Mouse (Mus musculus): Measurements from ENCODE around the gene Morc3.
"Not testable (repeated sequence)": the region's sequence is repeated elsewhere in the genome, so short reads cannot be mapped to it uniquely, and the experiment has no call there.

Gene Morc3

GRCm38 (mm10) chr16:93819325-93819696, 12.6 kb upstream of the Morc3 start:
- DNase-seq: no peak

GRCm38 (mm10) chr16:93820040-93820439, 11.9 kb upstream of the Morc3 start:
- no peak for DNase-seq

GRCm38 (mm10) chr16:93821706-93822105, 10.2 kb upstream of the Morc3 start:
- DNase-seq: no peak

GRCm38 (mm10) chr16:93822433-93823225, 9.3 kb upstream of the Morc3 start:
- DNase-seq: not testable (repeated sequence)

GRCm38 (mm10) chr16:93824799-93825198, 7.1 kb upstream of the Morc3 start:
- no peak for DNase-seq

- DNase-seq: no peak
Measured at GRCm38 (mm10) chr16:93825463-93825862, 6.5 kb upstream of the Morc3 start.

GRCm38 (mm10) chr16:93826054-93826453, 5.9 kb upstream of the Morc3 start:
- no peak for DNase-seq

- not testable (repeated sequence) for DNase-seq
Measured at GRCm38 (mm10) chr16:93826478-93826877, 5.4 kb upstream of the Morc3 start.

GRCm38 (mm10) chr16:93826909-93827308, 5.0 kb upstream of the Morc3 start:
- no peak for DNase-seq

- DNase-seq: no peak
Measured at GRCm38 (mm10) chr16:93829526-93829925, 2.4 kb upstream of the Morc3 start.

- DNase-seq: no peak
Measured at GRCm38 (mm10) chr16:93830071-93830470, 1.9 kb upstream of the Morc3 start.

GRCm38 (mm10) chr16:93830916-93831315, 1.0 kb upstream of the Morc3 start:
- no peak for DNase-seq

GRCm38 (mm10) chr16:93832451-93833276, 743 bp downstream of the Morc3 start:
- peak; percentile 44 for DNase-seq

GRCm38 (mm10) chr16:93833551-93833950, 1.6 kb downstream of the Morc3 start:
- no peak for DNase-seq

- no peak for DNase-seq
Measured at GRCm38 (mm10) chr16:93834076-93834475, 2.2 kb downstream of the Morc3 start.

GRCm38 (mm10) chr16:93839049-93839448, 7.1 kb downstream of the Morc3 start:
- DNase-seq: no peak

GRCm38 (mm10) chr16:93850527-93850926, 18.6 kb downstream of the Morc3 start:
- DNase-seq: no peak

GRCm38 (mm10) chr16:93859967-93860366, 28.0 kb downstream of the Morc3 start:
- DNase-seq: no peak

- DNase-seq: peak; percentile 44
Measured at GRCm38 (mm10) chr16:93860686-93861085, 28.8 kb downstream of the Morc3 start.

GRCm38 (mm10) chr16:93874841-93875240, 42.9 kb downstream of the Morc3 start:
- no peak for DNase-seq

- DNase-seq: no peak
Measured at GRCm38 (mm10) chr16:93877612-93878380, 45.9 kb downstream of the Morc3 start.

GRCm38 (mm10) chr16:93883423-93884085, 51.6 kb downstream of the Morc3 start, which contains the start of gene Chaf1b:
Gene Chaf1b (plus strand): TSS chr16:93883901.
- DNase-seq: peak; percentile 96

Data from lung, postnatal 14 days (tissue).